Mouse (Mus musculus): ENCODE results near the gene Sdhaf3.
"Not testable (repeated sequence)": the region's sequence is repeated elsewhere in the genome, so short reads cannot be mapped to it uniquely, and the experiment has no call there.

The Sdhaf3 gene

GRCm38 (mm10) chr6:6955764-6956561 lies at the start of gene Sdhaf3:
Gene Sdhaf3 (plus strand): TSS chr6:6956004.
- peak; percentile 99 for DNase-seq (ENCODE audit: low read depth)

DNA sequence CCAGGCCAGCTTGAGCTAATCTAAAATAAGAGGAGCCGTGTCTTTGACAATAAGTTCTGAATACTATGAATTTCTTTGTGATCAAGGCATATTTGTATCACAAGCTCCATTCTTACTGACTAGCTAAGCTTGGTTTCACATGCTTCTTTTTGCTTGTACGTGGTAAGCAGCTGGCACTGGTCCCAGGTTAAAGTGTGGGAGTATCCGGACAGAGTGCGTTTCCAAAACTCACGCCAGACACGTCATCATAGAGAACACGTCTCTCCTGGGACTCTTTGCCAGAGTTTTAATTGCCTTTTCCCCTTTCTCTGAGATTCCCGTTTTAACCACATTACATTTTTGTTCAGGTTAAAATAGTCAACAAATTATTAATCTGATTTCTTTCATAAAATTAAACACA lies 46.2 kb upstream of the Sdhaf3 start:
- peak; percentile 74 for DNase-seq (ENCODE audit: low read depth)

DNA sequence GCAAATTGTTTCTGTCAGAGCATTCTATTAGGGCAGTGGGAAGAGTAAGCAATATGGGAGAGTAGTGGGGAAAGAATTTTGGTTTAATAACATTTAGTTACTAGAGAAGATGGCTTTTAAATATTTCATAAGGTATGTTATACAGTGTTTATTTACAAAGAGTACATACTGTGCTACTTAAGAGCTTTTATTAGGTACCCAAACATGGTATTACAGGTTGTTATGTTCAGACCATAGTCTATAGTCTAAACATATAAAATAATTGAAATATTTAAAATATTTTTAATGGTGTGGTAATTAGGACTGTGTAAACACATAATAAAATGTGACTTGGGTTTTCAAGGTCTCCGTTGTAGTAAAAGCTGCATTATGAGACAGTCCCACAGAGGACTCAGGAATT lies 41.5 kb upstream of the Sdhaf3 start:
- no peak for DNase-seq (ENCODE audit: low read depth)

GRCm38 (mm10) chr6:6914849-6915525 lies 40.8 kb upstream of the Sdhaf3 start:
- DNase-seq (ENCODE audit: low read depth): peak; percentile 84

- DNase-seq (ENCODE audit: low read depth): no peak
These were observed 40.3 kb upstream of the Sdhaf3 start for GRCm38 (mm10) chr6:6915526-6915915.

DNA sequence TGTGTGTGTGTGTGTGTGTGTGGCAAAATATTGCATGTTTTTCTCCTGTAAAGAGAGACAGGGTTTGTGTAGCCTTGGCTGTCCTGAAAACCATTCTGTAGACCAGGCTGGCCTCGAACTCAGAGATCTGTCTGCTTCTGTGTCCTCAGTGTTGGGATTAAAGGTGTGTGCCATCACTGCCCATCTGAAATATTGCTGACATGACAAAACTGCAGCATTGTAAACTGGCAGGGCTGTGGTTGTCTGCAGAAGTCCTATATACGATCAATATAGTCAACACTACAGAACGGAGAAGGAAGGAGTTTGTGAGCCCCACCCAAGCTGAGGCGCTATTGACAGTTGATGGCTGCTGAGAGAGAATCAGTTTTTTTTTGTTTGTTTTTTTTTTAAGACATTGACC lies 38.5 kb upstream of the Sdhaf3 start:
- no peak for DNase-seq (ENCODE audit: low read depth)

DNA sequence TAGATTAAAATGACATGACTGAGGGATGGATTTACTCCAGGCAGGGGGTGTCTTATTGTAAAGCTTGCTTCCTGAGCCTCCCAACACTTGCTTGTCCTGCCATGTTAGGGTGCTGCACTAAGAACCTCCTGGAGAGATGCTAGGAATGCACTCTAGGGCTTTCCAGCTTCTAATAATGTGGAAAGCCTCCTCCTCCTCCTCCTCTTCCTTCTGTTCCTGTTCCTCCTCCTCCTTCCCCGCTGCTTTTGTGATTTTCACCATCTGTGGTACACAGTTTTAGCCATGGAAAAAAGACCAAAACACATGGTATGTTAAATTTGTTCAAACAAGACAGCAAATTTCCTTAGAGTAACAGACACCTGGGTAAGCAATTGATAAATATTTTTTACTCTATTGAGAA lies 30.5 kb upstream of the Sdhaf3 start:
- no peak for DNase-seq (ENCODE audit: low read depth)

GRCm38 (mm10) chr6:6930831-6931230 lies 25.0 kb upstream of the Sdhaf3 start:
- DNase-seq (ENCODE audit: low read depth): no peak

DNA sequence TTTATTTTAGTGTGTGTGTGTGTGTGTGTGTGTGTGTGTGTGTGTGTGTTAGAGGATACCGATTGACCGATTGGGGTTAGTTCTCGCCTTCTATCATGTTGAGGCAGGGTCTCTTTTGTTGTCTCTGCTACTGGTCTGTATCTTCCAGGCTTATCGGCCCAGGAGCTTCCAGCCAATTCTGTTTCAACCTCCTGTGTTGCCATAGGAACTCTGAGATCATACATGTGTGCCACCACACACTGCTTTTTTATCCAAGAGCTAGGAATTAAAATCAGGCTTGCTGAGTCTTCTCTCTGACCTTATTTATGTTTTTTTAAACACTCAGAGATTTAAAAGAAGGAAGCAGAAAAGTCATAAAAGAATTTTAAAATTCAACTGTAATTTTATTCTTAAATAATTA lies 24.3 kb upstream of the Sdhaf3 start:
- DNase-seq (ENCODE audit: low read depth): no peak

GRCm38 (mm10) chr6:6940845-6941244 lies 15.0 kb upstream of the Sdhaf3 start:
- no peak for DNase-seq (ENCODE audit: low read depth)

DNA sequence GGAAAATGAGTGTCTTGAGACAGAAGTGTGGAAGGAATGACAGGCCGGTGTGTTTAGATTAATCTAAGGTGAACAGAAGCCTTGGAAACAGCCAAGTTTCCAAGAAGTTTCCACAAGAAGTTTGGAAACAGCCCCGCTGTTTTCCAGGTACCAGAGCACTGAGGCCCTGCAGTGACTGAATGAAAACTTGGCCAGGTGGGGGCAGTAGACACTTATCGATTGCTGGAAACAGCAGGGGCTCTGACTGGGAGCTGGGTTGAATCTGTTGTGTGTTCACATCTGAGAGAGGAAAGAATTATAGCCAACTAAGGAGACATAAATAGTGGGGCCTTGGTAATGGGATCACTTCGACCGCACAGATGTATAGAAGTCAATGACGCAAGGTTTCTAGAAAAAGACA lies 13.0 kb upstream of the Sdhaf3 start:
- peak; percentile 53 for DNase-seq (ENCODE audit: low read depth)

- DNase-seq (ENCODE audit: low read depth): no peak
These were observed 8.2 kb upstream of the Sdhaf3 start for GRCm38 (mm10) chr6:6947650-6948049.

DNA sequence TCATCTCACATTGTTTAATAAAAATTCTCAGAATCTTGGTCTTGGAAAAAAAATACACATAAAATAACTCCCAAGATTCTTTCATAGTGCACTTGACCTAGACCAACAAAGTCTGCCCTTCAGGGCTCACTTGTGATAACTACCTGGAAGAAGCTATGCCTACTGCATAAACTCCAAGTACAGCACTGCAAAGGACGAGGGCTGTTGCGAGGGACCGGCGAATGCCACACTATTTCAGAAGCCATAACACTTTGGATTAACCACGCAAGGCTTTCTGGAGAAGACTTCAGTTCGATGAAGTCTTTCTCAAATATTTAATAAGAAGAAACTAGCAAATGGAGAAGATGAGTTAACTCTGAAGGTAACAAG lies 425 bp upstream of the Sdhaf3 start:
- DNase-seq (ENCODE audit: low read depth): no peak

GRCm38 (mm10) chr6:6959234-6959633 lies 3.4 kb downstream of the Sdhaf3 start:
- not testable (repeated sequence) for DNase-seq (ENCODE audit: low read depth)

DNA sequence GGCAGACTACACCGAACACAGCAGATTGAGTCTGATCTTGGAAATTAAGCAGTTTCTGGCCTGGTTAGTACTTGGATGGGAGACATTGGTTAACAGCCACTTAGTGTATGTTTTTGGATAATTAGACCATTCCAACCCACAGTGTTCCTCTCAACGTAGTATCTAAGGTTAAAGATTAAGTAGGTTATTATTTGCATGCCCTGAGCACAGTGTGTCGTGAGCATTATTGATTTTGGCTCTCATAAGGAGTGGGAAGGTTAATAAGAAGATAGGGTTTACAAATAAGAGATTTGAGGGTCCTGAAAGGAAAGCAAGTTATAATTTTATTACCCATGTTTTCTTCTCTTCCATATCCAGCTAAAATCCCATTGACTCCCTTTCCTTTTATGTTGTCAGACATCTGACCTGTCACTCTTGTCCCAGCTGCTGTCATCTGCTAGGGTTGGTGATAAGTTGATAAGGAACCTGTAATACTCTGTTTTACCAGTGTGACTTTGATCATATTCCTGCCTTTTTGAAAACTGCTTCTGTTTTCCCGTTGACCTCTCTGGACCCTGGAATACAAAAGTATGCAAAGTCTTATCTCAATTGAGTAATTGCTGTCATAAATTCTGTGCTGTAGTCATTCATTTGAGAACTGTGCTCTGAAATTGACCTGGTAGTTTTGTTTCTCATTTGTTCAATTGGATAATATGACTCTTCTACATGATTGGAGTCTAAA lies 41.6 kb downstream of the Sdhaf3 start:
- no peak for DNase-seq (ENCODE audit: low read depth)

DNA sequence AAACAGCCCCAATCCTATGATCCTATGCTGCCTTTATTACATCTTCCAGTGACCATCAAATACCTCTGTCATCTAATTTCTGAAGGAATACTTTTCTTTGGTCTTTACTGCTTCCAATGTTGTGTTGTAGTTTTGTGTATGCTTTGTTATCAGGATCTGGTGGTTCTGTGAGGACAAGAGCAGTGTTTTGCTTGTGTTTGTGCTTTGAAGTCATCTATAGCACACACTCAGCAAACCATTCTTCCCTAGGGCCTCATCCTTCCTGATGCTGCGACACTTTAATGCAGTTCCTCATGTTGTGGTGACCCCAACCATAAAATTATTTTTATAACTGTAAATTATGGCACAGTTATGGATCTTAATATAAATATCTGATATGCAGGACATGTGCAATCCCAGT lies 42.2 kb downstream of the Sdhaf3 start:
- no peak for DNase-seq (ENCODE audit: low read depth)

- DNase-seq (ENCODE audit: low read depth): no peak
These were observed 43.2 kb downstream of the Sdhaf3 start for GRCm38 (mm10) chr6:6999015-6999414.

DNA sequence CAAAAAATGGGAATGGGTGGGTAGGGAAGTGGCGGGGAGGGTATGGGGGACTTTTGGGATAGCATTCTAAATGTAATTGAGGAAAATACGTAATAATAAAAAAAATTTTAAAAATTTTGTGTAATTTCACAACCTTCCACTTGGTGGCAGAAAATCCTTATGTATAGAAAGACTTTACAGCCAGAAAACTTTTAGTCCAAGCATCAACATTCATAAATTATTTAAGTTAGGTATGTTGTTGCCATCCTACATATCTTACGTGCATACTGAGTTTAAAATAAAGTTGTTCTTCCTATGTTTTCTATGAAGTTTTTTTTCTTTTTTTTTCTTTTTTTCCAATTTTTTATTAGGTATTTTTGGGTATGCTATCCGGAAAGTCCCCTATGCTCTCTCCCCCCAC lies 47.3 kb downstream of the Sdhaf3 start:
- DNase-seq (ENCODE audit: low read depth): peak; percentile 46

DNA sequence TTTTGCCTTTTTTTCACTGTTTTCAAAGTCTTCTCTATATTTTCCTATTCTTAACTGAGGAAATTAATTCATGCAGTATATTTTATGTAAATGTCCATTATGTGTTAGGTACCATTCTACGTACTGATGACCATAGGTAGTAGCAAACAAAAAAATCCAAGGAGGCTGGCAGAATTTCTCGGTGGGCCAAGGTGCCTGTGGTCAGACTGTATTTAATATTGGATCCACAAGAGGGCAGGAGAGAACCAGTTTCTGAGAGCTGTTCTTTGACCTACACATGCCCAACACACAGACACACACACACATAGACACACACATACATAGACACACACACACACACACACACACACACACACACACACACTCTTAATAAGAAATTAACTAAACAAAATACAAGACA lies 48.2 kb downstream of the Sdhaf3 start:
- peak; percentile 66 for DNase-seq (ENCODE audit: low read depth)

DNA sequence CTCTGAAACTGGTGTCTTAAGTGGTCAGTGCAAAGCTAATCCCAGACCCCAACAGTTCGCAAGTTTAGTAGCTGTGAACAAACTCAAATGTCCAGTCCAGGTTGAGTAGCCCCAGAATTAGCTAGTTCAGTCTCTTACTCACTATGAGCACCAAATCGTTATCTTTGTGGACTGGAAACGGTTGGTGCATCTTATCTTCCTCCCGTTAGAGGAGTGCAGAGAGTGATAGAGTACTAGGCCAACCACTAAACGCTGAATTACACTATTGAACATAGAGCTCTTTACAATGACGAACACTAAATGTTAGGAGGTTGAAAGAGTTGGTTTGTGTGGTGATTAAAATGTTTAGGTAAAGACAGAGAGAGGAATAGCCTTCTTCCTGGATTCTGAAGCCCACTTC lies 82.3 kb downstream of the Sdhaf3 start:
- no peak for DNase-seq (ENCODE audit: low read depth)

GRCm38 (mm10) chr6:7038835-7039234 lies 83.0 kb downstream of the Sdhaf3 start:
- no peak for DNase-seq (ENCODE audit: low read depth)

DNA sequence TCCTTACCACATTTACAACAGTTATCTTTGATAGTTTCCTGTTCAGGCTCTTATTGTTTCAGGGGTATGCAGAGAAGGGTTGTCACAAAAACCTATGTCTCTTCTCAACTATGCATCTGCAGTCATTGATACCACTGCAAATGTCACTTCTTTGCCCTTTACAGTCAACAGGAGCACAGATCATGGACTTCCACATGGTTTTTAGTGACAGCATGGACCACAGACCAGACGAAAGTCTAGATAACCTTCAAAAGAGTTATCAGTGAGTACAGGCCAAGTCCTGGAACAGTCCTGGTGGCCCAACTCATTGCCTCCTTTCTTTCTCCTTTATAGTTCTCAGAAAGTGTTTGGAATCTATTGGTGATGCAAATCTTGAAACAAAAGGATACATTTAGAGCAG lies 86.1 kb downstream of the Sdhaf3 start:
- DNase-seq (ENCODE audit: low read depth): no peak

- no peak for DNase-seq (ENCODE audit: low read depth)
These were observed 107.0 kb downstream of the Sdhaf3 start for GRCm38 (mm10) chr6:7062819-7063218.
